Mouse (Mus musculus) heart, adult 9 months (tissue): ENCODE measurements at regions not wholly inside any gene's neighbourhood (a gene's known extent, or its start where the extent isn't known, plus 50 kb on each side); places are given as distances from the start of the nearest gene placed in this dataset.

Experiments
- DNase-seq, 2 experiments: peaks; one replicate each; pipeline ENCODE4 v3.0.0; 2022; ENCODE audit warnings: low spot score in 2 of 2

DNA sequence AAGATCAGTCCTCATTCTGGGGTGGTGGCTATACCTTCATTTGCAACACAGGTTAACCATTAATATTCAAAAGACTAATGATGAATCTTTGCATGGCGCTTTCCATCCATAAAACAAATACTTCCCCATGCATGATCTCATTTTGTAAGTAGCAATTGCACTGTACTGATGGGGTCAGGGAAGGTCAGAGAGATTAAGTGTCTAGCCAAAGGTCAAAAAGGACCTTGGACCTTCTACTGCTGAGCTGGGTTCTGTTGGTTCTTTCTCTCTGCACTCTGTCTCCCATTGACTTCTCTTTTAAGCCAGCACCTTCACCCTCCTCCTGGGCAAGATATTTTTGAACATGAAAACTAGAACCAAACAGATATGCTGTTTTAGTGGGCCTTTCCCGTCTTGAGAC, 161.9 kb upstream of the Bcl6 start:
- no peak for DNase-seq

- DNase-seq, result no peak
These were observed 160.8 kb upstream of the Bcl6 start for GRCm38 (mm10) chr16:24149441-24149840.

GRCm38 (mm10) chr16:24143894-24144293, 155.2 kb upstream of the Bcl6 start:
- no peak for DNase-seq

DNA sequence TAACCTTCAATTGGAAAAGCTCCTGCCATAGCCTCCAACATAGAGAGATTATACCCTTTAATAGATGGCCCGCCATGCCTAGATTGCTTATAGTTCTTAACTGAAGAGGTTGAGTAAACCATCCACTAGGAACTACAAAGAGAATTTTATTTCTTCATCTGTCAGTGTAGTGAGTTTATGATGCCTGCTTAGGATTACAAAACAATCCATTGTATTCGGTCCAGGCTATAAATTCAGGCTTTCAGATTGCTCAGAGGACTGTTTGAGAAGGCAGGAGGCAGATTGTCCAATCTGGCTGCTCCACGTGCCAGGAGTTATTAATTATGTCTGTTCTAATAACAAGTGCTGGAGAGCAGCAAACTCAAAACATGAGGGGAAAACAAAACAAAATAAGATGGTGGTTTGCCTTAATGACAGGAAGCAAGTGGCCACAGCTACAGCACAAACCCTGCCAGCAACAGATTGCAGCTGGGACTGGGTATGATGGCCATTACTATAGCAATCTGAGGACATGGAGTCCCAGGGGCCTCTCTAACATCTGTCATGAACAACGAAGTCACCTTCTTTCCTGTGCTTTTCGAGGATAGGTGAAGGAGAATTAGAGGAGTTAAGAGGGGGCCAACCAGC, 154.4 kb upstream of the Bcl6 start:
- DNase-seq, result no peak

GRCm38 (mm10) chr16:24139109-24139508, 150.5 kb upstream of the Bcl6 start:
- DNase-seq, result no peak

GRCm38 (mm10) chr16:24137266-24138033, 148.8 kb upstream of the Bcl6 start:
- DNase-seq, result no peak

DNA sequence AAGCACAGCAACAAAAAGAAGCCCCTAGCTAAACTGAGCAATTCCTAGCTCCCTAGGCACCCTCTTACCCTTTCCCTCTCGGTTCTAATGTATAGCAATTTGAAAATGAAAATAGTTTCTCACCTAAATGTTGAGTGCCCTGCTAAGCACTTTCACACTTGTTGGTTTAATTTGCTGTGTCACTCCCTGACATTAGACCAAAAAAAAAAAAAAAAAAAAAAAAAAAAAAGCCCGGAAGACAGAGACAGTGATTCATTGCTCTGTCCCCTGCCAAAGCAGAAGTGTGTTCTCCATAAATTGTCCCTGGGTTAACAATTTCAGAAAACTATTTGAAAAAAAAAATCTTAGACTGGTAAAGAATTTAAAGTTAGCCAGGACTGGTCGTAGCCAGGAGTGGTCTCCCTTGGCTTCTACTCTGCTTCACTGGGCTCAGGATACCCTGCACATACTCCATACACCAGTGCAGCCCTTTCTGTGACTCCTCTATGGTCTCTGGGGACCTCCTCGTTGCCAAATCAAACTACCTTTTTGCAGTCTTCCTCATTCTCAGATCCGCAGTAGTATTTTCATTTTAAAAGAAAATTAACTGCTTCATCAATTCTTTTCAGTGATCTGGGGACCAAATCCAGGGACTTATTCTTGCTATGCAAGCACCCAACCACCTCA, 148.0 kb upstream of the Bcl6 start:
- DNase-seq, result no peak

DNA sequence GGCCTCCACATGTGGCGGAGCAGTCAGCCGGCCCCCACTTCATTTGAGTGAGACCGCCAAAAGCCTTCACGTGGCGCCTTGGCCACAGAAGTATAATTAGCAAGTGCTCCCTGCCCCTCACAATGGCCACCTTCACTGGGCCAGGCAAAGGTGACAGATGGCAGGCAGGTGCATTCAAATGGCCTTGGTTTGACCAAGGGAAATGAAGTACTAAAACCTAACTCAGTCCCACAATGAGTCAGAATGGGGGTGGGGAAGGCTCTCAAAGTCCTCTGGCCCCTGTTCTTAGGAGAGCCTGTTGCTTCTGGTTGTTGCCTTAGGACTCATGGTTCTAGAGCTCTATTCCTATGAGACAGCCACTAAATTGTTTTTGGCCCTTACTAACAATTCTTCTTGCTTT, 147.2 kb upstream of the Bcl6 start:
- peak; percentile 27 to 56 for DNase-seq

DNA sequence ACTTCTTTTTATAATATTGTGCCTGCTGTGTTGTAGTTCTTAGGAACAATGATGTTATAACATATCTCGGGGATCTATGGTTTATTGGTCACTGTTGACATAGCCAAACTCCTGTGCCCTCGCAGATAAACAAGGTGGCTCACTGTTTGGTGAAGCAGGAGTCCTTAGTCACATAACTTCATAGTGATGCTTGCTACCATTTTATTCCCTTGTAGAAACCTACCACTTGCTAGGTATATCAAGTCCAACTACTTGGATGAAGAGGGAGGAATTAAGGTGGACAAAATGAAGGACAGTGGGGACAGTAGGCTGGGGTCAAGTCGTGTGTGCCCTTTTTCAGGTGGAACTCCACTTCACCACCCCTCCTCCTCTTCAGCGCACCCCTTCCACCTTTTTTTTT, 146.7 kb upstream of the Bcl6 start:
- no peak for DNase-seq

DNA sequence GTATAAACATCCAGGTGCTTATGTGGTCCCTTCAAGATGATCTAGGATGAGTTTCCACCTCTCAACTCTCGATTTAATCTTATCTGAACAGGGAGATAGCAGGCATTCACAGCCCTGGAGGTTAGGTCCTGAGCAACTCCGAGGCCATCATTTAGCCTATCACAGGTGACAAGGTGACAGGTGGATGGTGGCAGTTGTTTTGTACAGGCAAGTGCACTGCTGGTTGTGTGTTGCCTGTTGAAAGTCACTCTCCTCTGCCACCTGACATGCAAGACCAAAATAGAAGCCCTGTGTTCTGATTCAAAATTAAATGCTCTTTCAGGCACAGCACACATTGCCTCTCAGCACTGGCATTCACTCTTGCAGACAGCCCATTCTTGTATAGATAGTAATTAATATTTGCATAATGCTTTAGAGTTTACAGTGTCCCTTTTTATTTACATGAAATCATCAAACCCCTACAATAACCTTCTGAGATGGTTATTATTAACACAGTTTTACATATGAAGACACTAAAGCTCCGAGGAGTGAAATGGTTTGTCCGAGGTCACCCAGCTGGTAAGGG, 145.9 kb upstream of the Bcl6 start:
- DNase-seq, result no peak

DNA sequence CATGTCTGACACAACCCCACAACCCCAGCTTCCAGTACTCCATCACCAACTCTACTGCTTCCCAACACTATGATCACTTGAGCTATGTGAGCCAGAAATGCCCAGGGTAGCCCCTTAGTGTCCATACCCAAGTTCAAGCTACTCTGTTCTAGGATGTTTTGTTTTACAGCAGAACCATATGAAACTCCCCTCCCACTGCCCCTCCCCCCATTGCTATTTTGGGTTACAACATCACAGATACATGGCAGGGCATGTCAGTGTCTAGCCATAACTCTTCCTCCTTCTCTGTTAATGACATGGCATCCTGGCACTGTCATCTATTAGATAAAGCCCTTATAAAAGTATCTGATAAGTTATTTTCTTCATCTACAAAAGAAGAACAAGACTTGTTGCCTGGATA, 142.0 kb upstream of the Bcl6 start:
- DNase-seq, result no peak

DNA sequence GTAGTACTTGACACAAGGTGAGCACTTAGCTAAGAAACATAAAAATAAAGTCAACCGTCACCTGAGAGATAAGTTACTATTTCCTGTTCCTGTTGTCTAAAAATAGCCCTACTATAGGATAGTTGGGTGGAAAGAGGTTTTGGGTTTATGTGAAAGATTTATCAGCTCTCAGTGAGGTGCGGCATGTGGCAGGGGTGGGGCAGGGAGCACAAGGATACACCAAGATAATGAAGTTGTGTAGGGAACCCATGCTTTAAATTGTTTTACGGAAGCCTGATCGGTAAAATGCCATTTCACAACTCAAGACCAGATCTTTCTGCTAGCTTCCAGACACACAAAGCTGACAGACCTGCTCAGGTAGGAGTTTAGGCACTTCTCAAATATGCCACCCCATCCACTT, 141.0 kb upstream of the Bcl6 start:
- no peak for DNase-seq

- peak; percentile 37 to 40 for DNase-seq
These were observed 139.9 kb upstream of the Bcl6 start for GRCm38 (mm10) chr16:24128566-24128965.

DNA sequence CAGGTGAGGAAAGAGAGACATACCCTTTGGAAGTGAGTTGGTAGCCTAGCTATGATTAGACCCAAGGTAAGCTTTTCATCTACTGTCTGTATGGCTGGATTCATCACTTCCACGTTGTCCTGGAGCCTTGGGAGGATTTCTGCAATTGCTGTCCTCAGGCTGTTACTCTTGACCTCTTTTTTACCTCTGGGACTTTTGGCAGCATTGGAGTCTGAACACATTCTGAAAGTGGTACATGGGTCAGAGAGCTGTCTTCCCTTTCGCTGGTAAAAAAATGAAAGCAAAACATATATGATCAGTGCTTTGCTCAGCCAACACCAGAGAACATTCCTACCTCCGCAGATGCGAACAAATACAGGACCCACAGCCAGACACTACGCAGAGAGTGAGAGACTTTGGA, 136.1 kb upstream of the Bcl6 start:
- DNase-seq, result no peak

GRCm38 (mm10) chr16:24124083-24124482, 135.4 kb upstream of the Bcl6 start:
- no peak for DNase-seq

DNA sequence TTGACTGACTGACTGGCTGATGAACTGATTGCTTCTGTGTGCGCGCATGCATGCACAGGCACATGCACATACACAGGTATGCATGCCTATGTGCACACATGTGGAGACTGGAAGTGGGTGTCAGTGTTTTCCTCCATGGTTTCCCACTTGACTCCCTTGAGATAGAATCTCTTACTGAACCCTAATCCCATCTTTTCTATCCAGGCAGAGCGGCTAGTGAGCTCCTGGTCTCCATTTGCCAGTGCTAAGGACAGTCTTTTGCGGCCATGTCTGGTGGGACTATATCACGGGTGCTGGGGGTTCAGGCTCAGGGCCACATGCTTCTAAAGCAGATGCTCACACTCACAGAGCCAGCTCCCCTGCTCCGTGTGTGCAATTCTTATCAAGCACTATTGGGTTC, 133.0 kb upstream of the Bcl6 start:
- DNase-seq, result no peak

DNA sequence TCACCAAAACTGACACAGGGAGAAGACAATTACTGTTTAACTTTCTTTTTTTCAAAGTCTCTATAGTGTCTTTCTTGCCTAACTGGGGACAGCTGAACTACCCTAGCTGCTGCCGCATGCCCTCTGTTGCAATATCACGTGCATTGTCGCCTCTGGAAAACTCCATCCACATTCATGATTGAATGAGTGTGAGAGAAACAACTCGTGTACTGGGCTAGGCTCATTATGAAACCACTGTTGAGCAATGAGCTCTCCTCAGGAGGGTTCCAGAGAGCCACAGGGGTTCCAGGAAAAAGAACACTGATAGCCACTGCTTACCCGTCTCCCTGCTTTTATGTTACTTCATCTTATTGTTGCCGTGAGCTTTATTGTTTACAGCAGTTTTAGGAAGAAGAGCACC, 132.2 kb upstream of the Bcl6 start:
- DNase-seq, result peak; percentile 19 to 57

- no peak for DNase-seq
These were observed 129.8 kb upstream of the Bcl6 start for GRCm38 (mm10) chr16:24118487-24118886.

- DNase-seq, result no peak
These were observed 114.4 kb upstream of the Bcl6 start for GRCm38 (mm10) chr16:24102854-24103690.

DNA sequence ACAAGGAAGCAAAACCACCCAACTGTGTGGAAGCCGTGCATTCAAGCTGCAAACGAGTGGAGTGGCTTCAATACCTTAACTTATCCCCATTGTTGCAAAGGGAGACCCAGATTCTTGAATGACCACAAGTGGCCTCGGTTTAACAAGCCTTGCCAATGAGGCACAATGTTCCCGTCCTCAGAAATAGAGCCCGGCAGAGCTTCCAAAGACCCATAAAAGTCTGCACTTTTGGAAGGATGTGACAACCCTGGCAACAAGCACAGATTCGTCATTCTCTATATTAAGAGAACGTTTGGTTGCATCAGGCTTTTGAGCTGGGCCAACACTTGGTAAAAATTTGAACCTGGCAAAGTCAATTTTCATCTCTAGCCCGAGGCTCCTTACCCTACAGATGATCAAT, 108.9 kb upstream of the Bcl6 start:
- no peak for DNase-seq

DNA sequence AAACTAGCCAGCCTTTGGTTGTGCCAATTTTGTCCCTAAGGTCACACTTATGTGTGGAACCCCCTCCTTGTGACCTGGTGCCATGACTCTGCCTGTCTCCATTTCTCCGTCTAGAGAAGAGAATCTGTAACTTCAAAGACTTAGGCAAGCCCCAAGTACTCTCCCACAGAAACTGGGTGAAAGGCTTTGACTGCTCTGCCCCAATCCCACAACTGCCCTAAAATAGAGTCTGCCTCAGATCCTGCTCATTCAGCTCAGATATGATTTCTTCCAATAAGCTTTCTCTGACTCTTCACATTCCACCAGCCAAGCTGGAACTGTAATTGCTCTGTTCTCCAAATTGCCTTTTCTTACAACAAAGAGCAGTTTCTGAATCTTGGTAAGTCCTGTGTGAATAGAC, 107.4 kb upstream of the Bcl6 start:
- DNase-seq, result no peak

GRCm38 (mm10) chr16:24095630-24096029, 107.0 kb upstream of the Bcl6 start:
- no peak for DNase-seq
